Mouse (Mus musculus): ENCODE measurements around the gene Reep3. TPM values are rescaled to one million over a fixed set of nuclear protein-coding genes. Genes with fewer than 3 reads are reported as not detected.
"Not testable (repeated sequence)": the region's sequence is repeated elsewhere in the genome, so short reads cannot be mapped to it uniquely, and the experiment has no call there.

Reep3 gene
- total and polyA plus RNA-seq, 3 experiments: 0.01 TPM; not detected in 2

GRCm38 (mm10) chr10:67115115-67115514, 18.4 kb upstream of the Reep3 start:
- no peaks in the 10 kb centered on the region for H3K79me2 ChIP-seq (ENCODE audit: control insufficient read depth, insufficient read depth, low read length, poor library complexity)
- TF ChIP-seq RCOR1 (IDR thresholded peaks at IDR 0.05; ENCODE audit: low read depth, low read length) (no peak), SMC3 (IDR thresholded peaks at IDR 0.05; ENCODE audit: low read depth, low read length) (no peak), SIN3A (IDR thresholded peaks at IDR 0.05; ENCODE audit: low read length) (no peak), USF2 (IDR thresholded peaks at IDR 0.05; ENCODE audit: borderline replicate concordance in 1 of 2, insufficient read depth in 1 of 2, low read depth in 1 of 2, low read length in 2 of 2) (no peak), CHD1 (IDR thresholded peaks at IDR 0.05; ENCODE audit: low read depth, low read length) (no peak), MXI1 (IDR thresholded peaks at IDR 0.05; ENCODE audit: low read depth, low read length) (no peak), JUND (IDR thresholded peaks at IDR 0.05; ENCODE audit: low read depth, low read length) (no peak)
- H3K9me3 ChIP-seq (replicated peaks; ENCODE audit: insufficient read depth, low read length): no peaks in the 10 kb centered on the region
- H3K36me3 ChIP-seq (ENCODE audit: control insufficient read depth in 1 of 2, insufficient read depth in 2 of 2, low read length in 2 of 2): no peaks in the 10 kb centered on the region
- no peak overlapping the region for H3K9ac ChIP-seq (ENCODE audit: control insufficient read depth, low read depth, low read length, poor library complexity, severe bottlenecking)
- no peaks in the 10 kb centered on the region for H3K27me3 ChIP-seq (ENCODE audit: control insufficient read depth in 1 of 2, insufficient read depth in 2 of 2, low read length in 2 of 2)
- no peak overlapping the region for H3K4me3 ChIP-seq (ENCODE audit: control insufficient read depth in 1 of 2, insufficient read depth in 1 of 2, low read depth in 2 of 2, low read length in 2 of 2)
- no peak for DNase-seq (ENCODE audit: low read depth, low spot score)
- no peaks in the 10 kb centered on the region for H3K4me1 ChIP-seq (ENCODE audit: control insufficient read depth in 1 of 2, insufficient read depth in 2 of 2, low read length in 2 of 2)
- no peak overlapping the region for H3K27ac ChIP-seq (ENCODE audit: control insufficient read depth, low read depth, low read length)

- TF ChIP-seq GABPA (IDR thresholded peaks at IDR 0.05; ENCODE audit: low read depth, low read length): no peak
- no peak for TF ChIP-seq SMC3 (IDR thresholded peaks at IDR 0.05; ENCODE audit: low read depth, low read length)
- TF ChIP-seq POLR2AphosphoS2 (IDR thresholded peaks at IDR 0.05; ENCODE audit: low read length): no peak
- TF ChIP-seq TBP (IDR thresholded peaks at IDR 0.05; ENCODE audit: low read depth, low read length): no peak
- TF ChIP-seq TCF12 (IDR thresholded peaks at IDR 0.05; ENCODE audit: low read depth, low read length): no peak
- TF ChIP-seq RCOR1 (IDR thresholded peaks at IDR 0.05; ENCODE audit: low read depth, low read length): no peak
- TF ChIP-seq ELF1 (IDR thresholded peaks at IDR 0.05; ENCODE audit: low read depth, low read length): no peak
- TF ChIP-seq NELFE (IDR thresholded peaks at IDR 0.05; ENCODE audit: low read depth, low read length): no peak
- TF ChIP-seq GATA1 (IDR thresholded peaks at IDR 0.05; ENCODE audit: low read depth, low read length): no peak
- TF ChIP-seq MAZ (IDR thresholded peaks at IDR 0.05; ENCODE audit: low read depth, low read length): no peak
- no peak overlapping the region for H3K4me3 ChIP-seq (ENCODE audit: control insufficient read depth in 1 of 2, insufficient read depth in 1 of 2, low read depth in 2 of 2, low read length in 2 of 2)
- H3K9me3 ChIP-seq (replicated peaks; ENCODE audit: insufficient read depth, low read length): no peaks in the 10 kb centered on the region
- H3K27me3 ChIP-seq (ENCODE audit: control insufficient read depth in 1 of 2, insufficient read depth in 2 of 2, low read length in 2 of 2): no peaks in the 10 kb centered on the region
- H3K27ac ChIP-seq (ENCODE audit: control insufficient read depth, low read depth, low read length): no peak overlapping the region
- no peaks in the 10 kb centered on the region for H3K79me2 ChIP-seq (ENCODE audit: control insufficient read depth, insufficient read depth, low read length, poor library complexity)
- H3K4me1 ChIP-seq (ENCODE audit: control insufficient read depth in 1 of 2, insufficient read depth in 2 of 2, low read length in 2 of 2): no peaks in the 10 kb centered on the region
- no peak for DNase-seq (ENCODE audit: low read depth, low spot score)
- H3K9ac ChIP-seq (ENCODE audit: control insufficient read depth, low read depth, low read length, poor library complexity, severe bottlenecking): no peak overlapping the region
- no peaks in the 10 kb centered on the region for H3K36me3 ChIP-seq (ENCODE audit: control insufficient read depth in 1 of 2, insufficient read depth in 2 of 2, low read length in 2 of 2)
These were observed 17.1 kb upstream of the Reep3 start for GRCm38 (mm10) chr10:67113833-67114232.

- not testable (repeated sequence) for H3K9me3 ChIP-seq (replicated peaks; ENCODE audit: insufficient read depth, low read length); H3K4me1 ChIP-seq (ENCODE audit: control insufficient read depth in 1 of 2, insufficient read depth in 2 of 2, low read length in 2 of 2); DNase-seq (ENCODE audit: low read depth, low spot score); H3K27ac ChIP-seq (ENCODE audit: control insufficient read depth, low read depth, low read length); H3K27me3 ChIP-seq (ENCODE audit: control insufficient read depth in 1 of 2, insufficient read depth in 2 of 2, low read length in 2 of 2); H3K36me3 ChIP-seq (ENCODE audit: control insufficient read depth in 1 of 2, insufficient read depth in 2 of 2, low read length in 2 of 2); H3K79me2 ChIP-seq (ENCODE audit: control insufficient read depth, insufficient read depth, low read length, poor library complexity); H3K9ac ChIP-seq (ENCODE audit: control insufficient read depth, low read depth, low read length, poor library complexity, severe bottlenecking); H3K4me3 ChIP-seq (ENCODE audit: control insufficient read depth in 1 of 2, insufficient read depth in 1 of 2, low read depth in 2 of 2, low read length in 2 of 2)
These were observed 16.2 kb upstream of the Reep3 start for GRCm38 (mm10) chr10:67112967-67113366.
